Mouse (Mus musculus): Measurements from ENCODE around the gene B020004J07Rik.
"Not testable (repeated sequence)": the region's sequence is repeated elsewhere in the genome, so short reads cannot be mapped to it uniquely, and the experiment has no call there.

B020004J07Rik gene

DNA sequence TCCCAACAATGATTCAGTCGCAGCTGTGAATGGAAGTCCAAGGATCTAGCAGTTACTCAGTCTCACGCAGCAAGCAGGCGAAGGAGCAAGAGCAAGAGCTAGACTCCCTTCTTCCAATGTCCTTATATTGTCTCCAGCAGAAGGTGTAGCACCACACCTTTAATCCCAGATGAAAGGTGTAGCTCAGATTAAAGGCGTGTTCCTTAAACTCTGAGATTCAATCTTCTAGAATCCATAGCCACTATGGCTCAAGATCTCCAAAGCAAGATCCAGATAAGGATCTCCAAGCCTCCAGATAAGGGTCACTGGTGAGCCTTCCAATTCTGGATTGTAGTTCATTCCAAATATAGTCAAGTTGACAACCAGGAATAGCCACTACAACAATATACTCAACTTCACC is at the start of gene B020004J07Rik:
Gene B020004J07Rik, minus strand, starts transcription at position 101 of the 400 bp plus-strand sequence.
- not testable (repeated sequence) for DNase-seq

DNA sequence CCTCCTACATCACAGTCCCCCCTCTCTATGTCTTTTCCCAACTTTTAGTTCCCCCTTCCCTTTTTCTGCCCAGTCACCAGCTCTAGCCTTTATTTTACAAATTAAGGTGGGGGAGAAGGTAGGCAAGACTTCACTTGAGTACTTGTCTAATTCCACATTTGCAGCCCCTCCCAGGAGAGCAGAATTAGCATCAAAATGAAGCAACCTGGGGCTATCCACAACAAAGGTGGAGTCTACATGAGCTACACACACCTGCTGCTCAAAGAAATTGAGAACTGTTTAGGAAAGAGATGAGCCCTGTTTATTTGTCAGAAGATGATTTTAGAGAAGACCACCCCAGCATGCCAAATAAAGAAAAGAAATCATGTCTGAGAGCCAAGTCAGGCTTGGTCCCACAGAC is 45.6 kb upstream of the B020004J07Rik start:
- no peak for DNase-seq

DNA sequence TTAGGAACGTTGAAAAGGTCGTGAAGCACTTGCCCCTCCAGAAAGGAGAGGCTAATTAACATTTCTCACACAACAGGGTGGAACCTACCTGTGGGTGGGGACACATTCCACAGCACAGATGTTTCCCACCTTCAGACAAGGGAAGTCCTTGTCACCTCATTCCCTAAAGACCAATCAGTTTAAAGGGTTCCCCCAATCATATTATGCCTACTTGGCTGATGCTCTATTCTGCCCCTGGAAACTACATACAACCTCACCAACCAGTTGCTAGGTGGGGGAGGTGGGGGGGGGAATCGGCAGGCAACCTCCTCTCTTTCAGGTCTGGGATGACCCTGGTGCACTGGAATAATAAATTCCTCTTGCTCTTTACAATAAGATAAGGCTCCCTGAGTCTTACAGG is 39.8 kb upstream of the B020004J07Rik start:
- DNase-seq = no peak

DNA sequence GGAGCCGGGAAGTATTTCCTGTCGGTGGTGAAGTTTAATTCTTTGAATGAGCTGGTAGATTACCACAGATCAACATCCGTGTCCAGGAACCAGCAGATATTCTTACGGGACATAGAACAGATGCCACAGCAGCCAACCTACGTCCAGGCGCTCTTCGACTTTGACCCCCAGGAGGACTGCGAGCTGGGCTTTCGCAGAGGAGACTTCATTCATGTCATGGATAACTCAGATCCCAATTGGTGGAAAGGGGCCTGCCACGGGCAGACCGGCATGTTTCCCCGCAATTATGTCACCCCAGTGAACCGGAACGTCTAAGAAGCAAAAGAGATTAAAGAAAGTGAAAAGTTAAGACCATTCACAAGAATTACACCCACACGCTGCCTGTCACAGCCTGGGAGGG is 31.9 kb upstream of the B020004J07Rik start:
- DNase-seq = not testable (repeated sequence)

DNA sequence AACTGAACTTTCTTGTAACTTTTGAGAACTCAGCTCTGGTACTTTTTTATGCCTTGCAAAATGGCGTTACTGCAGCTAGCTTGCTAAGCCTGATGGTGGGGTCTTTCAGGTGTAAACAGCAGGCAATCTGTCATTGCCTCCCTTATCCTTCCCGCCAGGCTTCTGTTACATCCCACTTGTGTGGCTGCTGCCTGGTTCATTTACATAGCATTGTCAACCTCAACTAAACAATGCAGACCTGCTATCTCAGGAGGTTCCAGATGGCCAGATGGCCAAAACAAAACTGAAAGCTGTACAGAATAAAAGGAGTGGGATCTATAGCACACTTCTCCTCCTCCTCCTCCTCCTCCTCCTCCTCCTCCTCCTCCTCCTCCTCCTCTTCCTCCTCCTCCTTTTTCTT is 28.2 kb upstream of the B020004J07Rik start:
- DNase-seq = peak; percentile 17

DNA sequence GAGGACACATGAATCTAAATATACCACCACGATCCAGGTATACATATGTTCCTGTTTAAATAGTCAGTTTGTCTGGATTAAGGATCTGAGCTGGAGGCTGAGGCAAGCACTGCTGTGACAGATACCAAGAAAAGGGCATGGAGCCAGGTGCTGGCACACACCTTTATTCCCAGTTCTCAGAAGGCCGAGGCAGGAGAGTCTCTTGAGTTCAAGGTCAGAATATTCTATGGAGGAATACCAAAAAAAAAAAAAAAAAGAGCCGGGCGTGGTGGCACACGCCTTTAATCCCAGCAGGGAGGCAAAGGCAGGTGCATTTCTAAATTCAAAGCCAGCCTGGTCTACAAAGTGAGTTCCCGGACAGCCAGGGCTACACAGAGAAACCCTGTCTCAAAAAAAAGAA is 18.5 kb upstream of the B020004J07Rik start:
- no peak for DNase-seq

DNA sequence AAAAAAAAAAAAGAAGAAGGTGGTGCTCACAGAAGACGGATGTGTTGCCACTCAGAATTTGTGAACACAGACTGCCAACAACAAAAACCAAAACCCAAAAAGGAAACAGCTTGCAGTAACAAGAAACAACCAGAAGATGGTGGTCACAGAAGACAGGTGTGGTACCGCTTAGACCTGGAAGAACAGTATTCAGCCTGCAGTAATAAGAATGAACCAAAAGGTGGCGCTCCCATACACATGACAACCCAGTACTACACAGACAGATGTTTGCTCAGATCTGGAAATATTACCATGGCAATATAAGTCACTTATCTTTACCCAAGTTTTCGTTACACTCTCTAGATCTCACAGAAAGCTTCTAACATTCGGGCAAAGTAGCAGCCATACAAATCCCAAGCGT is 17.1 kb upstream of the B020004J07Rik start:
- DNase-seq = peak; percentile 7

DNA sequence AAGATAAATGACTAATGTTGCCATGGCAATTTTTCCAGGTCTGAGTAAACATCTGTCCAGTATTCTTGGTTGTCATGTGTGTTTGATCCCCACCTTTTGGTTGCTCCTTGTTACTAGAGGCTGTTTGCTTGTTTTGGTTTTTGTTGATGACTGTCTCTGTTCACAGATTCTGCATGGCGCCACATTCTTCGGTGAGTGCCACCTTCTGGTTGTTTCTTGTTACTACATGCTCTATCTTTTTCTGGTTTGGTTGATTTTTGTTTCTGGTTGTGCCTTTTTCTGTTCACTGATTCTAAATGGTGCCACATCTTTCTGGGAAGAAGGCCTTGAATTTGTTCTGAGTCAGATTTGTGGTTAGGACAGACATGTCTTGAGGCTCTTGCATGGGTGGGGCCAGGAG is 7.1 kb upstream of the B020004J07Rik start:
- DNase-seq = no peak
